Mouse (Mus musculus) lung, postnatal 10 days (tissue): Measurements from ENCODE around the gene Mmp9.

Source experiments
- DNase-seq: peaks from one replicate; pipeline ENCODE4 v3.0.0; 2021

Gene Mmp9

DNA sequence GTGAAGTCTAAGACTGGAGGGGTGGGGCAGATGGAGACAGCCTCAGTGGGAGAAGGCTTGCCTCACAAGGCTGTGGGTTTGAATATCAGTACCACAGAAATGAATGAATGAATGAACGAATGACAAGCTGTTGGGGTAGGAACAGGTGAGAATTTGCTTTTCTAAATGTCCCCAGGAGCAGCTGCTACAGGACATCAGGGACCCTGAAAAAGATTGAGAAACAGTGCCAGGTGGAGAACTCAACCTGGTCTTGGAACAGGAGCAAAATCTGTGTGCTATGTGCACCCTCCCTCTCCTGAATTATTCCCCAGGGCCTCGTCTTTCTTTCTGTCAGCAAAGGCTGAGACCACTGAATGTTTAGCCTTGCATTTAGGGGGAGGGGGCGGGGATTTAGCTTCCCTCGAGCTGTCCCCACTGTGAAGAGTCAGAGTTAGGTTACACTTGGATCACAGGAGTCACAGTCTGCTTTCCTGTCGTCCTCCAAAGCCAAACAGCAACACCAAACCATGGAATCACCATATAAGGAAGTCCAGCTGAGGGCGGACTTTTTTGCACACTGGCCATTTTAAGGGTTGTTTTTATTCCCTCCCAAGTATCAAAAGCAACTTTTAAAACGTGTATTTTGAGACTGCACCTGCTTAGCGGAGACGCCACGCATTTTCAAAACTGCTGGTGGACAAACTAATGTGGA lies at the start of gene Mmp9:
Gene Mmp9 (plus strand): TSS at position 641 of the 691 bp plus-strand sequence.
- no peak for DNase-seq

- no peak for DNase-seq
Measured at GRCm38 (mm10) chr2:164891056-164891834, 49.3 kb upstream of the Mmp9 start.

GRCm38 (mm10) chr2:164891908-164892695 lies 48.5 kb upstream of the Mmp9 start:
- DNase-seq = no peak

- DNase-seq = no peak
Measured at GRCm38 (mm10) chr2:164892696-164893216, 47.8 kb upstream of the Mmp9 start.

DNA sequence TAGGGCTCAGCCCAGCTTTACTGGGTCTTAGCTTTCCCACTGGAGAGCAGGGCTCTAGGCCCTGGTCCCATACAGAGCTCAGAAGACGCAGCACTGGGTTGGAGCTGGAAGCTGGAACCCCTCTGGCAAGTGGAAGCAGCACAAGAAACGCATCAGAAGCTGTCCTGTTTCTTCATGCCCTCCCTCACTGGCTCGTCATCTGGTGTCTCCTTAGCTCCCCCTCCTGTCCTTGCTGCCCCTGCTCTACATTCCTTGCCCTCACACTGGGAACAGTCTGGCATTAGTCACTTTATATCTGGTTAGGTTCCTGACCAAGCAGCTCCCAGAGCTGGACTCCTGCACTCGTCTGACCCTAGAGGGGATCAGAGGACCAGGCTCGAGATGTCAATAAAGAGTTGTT lies 46.5 kb upstream of the Mmp9 start:
- DNase-seq = peak; percentile 48

- no peak for DNase-seq
Measured at GRCm38 (mm10) chr2:164894644-164895043, 45.9 kb upstream of the Mmp9 start.

DNA sequence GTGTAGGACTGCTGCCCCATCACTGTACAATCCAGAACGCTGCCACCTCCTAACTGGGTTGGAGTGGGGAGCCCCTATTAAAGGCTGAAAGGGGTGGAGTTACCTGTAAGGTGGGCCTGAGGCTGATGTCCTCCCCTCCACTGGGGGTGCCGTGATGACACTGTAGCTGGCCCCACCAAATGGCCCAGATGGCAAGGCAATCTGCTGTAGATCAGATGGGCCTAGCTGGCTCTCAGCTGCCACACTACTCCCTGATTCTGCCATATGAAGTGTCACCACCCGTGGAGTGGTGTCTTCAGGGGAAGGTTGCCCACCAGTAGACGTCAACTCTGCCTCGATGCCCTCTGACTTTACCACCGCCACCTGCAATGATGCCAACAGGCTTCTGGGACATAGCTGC lies 44.7 kb upstream of the Mmp9 start:
- DNase-seq = no peak

GRCm38 (mm10) chr2:164898008-164898407 lies 42.6 kb upstream of the Mmp9 start:
- no peak for DNase-seq

GRCm38 (mm10) chr2:164899034-164899433 lies 41.5 kb upstream of the Mmp9 start:
- DNase-seq = no peak

- no peak for DNase-seq
Measured at GRCm38 (mm10) chr2:164899723-164900459, 40.7 kb upstream of the Mmp9 start.

GRCm38 (mm10) chr2:164901380-164901779 lies 39.2 kb upstream of the Mmp9 start:
- no peak for DNase-seq

DNA sequence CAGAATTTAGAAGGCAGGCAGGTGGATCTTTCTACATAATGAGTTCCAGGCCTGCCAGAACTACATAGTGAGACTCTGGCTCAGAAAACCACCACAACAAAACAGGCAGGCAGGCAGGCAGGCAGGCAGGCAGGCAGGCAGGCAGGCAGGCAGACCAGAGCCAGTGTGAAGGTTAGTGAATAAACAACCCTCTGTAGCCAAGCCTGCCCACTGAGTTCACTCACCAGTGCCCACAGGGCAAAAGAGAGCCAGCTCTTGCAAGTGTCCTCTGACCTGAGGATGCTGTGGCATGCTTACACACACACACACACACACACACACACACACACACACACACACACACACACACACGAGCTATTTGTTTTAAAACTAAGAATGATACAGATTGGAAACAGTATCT lies 37.1 kb upstream of the Mmp9 start:
- DNase-seq = no peak

DNA sequence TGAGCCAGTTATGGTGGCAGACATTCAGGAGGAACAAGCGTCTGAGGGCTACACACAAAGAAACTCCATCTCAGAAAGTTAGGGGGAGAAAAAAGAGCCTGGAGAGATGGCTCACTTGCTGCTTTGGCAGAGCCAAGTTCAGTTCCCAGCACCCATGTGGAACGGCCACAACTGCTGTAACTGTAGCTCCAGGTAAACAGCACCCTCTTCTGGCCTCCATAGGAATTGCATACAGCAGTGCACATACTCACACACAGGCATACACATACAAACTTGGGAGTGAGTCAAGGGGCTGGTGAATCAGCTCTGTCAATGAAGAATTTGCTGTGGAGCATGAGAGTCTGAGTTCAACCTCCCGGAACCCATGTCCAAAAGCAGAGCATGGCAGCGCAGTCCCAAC lies 34.5 kb upstream of the Mmp9 start:
- DNase-seq = no peak

DNA sequence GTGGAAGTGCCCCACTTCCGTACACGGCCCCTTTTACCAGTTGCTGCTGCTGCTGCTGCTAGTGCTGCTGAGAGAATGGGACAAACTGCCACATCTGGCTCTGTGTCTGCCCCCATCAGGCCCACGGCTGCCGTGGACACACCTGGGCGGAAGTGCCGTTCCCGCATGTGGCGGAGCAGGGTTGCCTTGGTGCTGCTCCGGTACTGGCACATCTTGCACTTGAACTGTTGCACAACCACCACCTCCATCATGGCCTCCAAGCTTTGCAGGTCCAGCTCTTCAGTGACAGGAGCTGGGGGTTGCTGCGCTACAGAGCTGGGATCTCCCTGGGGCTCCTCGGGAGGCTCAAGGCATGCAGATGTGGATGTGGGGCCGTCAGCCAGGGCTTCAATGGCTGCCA lies 33.1 kb upstream of the Mmp9 start:
- no peak for DNase-seq

DNA sequence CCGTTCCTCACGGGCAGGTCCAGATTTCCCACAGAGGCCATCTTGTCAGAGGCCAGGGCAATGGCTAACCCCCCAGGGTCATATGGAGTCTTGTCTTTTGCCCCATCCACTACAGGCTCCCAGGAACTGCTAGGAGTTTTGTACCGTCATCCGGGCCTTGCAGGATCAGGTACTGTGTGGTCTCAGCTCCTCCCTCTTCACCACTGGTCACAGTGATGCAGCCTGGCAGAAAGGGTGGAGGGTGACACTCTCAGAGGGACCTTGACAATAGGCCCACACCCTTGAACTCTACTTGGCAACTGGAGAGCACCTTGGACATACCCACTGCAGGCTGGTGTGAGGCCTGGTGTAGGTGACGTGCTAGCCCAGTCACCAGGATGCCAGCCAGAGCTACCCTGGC lies 32.6 kb upstream of the Mmp9 start:
- no peak for DNase-seq

DNA sequence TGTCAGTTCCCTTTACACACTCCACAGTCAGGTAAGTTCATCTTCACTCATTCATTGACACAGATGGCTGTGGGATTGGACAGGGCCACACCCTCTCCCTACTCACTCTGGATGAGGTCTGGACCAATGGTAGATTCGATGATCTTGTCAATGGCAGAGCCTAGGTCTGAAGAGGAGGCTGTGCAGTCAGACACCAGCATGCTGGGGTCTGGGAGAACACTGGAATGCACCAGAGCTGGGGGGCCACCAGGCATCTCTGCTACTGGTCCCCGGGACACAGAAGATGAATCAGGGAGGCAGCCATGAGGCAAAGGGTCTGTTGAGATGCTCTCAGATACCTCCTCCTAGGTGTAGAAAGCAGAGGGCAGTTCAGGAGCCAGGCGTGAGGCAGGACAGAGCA lies 31.5 kb upstream of the Mmp9 start:
- DNase-seq = no peak

GRCm38 (mm10) chr2:164909542-164909941 lies 31.0 kb upstream of the Mmp9 start:
- peak; percentile 80 for DNase-seq

- peak; percentile 35 for DNase-seq
Measured at GRCm38 (mm10) chr2:164910360-164911061, 30.1 kb upstream of the Mmp9 start.

- DNase-seq = peak; percentile 95
Measured at GRCm38 (mm10) chr2:164911086-164912048, 29.2 kb upstream of the Mmp9 start, which contains the start of gene Zfp335. TSS of gene Zfp335 (minus strand) at chr2:164911757.

- DNase-seq = peak; percentile 48
Measured at GRCm38 (mm10) chr2:164912151-164912550, 28.4 kb upstream of the Mmp9 start.
